Mouse (Mus musculus) intestine, embryonic 14.5 days (tissue): ENCODE data around the gene Tyms. TPM values are rescaled to one million over a fixed set of nuclear protein-coding genes. Genes with fewer than 3 reads are reported as not detected.

ENCODE experiments used
- ATAC-seq: fragments of 200-750 bp; cut with Nextera tagmentation; replicated peaks from 2 replicates; pipeline ENCODE4 v1.8.0; 2017; ENCODE audit warnings: low read depth, moderate number of reproducible peaks, moderate TSS enrichment, moderate library complexity; ENCODE audit not compliant: low FRiP score, low TSS enrichment
- DNase-seq: peaks from one replicate; pipeline ENCODE4 v3.0.0-alpha.2; 2018; ENCODE audit warnings: low spot score
- H3K27ac ChIP-seq: fragments of 300-500 bp; sonication (generic); 2 replicates; pipeline ENCODE4 v1.5.1; 2014; ENCODE audit warnings: low read depth, mild to moderate bottlenecking, control low read depth
- H3K27me3 ChIP-seq: fragments of 300-500 bp; sonication (generic); replicated peaks from 2 replicates; pipeline ENCODE4 v1.6.1; 2014; ENCODE audit warnings: low read length, control low read depth; ENCODE audit not compliant: control insufficient read depth, insufficient read depth
- H3K36me3 ChIP-seq: fragments of 300-500 bp; sonication (generic); 2 replicates; pipeline ENCODE4 v1.6.1; 2014; ENCODE audit warnings: low read length, control low read depth; ENCODE audit not compliant: control insufficient read depth, insufficient read depth
- H3K4me1 ChIP-seq: fragments of 300-500 bp; sonication (generic); replicated peaks from 2 replicates; pipeline ENCODE4 v1.6.1; 2014; ENCODE audit warnings: low read length, control low read depth, mixed read lengths; ENCODE audit not compliant: control insufficient read depth, insufficient read depth
- H3K4me2 ChIP-seq: fragments of 300-500 bp; sonication (generic); 2 replicates; pipeline ENCODE4 v1.6.1; 2014; ENCODE audit warnings: low read length
- H3K4me3 ChIP-seq: fragments of 300-500 bp; sonication (generic); 2 replicates; pipeline ENCODE4 v1.5.1; 2014; ENCODE audit warnings: low read depth, low read length, control low read depth, mixed read lengths
- H3K9ac ChIP-seq: fragments of 300-500 bp; sonication (generic); 2 replicates; pipeline ENCODE4 v1.6.1; 2014; ENCODE audit warnings: mild to moderate bottlenecking, low read length
- H3K9me3 ChIP-seq: fragments of 300-500 bp; sonication (generic); 2 replicates; pipeline ENCODE4 v1.6.1; 2016; ENCODE audit warnings: low read length, control low read depth; ENCODE audit not compliant: control insufficient read depth
- WGBS: fragments of 180-500 bp; shearing (Covaris S2); extraction: QIAGEN DNeasy Blood & Tissue Kit; methylation state at CpG from one replicate; pipeline ENCODE4 v1.1.7; 2014; 5-methylcytosine and 5-hydroxymethylcytosine counted together
- polyA plus RNA-seq: library from polyadenylated mRNA; unstranded; fragments of >200 nt; fragmentation: Nextera tagmentation; extraction: Ambion mirVana; gene quantifications from 2 replicates; pipeline ENCODE4 v1.2.1, GENCODE M21; 2014

Gene Tyms
- polyA plus RNA-seq, 1 experiment from 2014 or later: 286 TPM

GRCm38 (mm10) chr5:30112533-30113068 lies 39.2 kb upstream of the Tyms start:
- Histone ChIP-seq H3K36me3 (0 out of 2 replicates have a peak, but pooled peaks cover under 1% of the 10 kb centered on the region), H3K4me2 (no peak overlapping the region), H3K27ac (no peak overlapping the region), H3K27me3 (peaks cover 36% of the 10 kb centered on the region), H3K4me3 (no peak overlapping the region), H3K4me1 (peaks cover 23% of the 10 kb centered on the region), H3K9ac (no peak overlapping the region), H3K9me3 (no peaks in the 10 kb centered on the region)
- ATAC-seq: no peak
- 83% methylated on average over 3 of the region's 3 CpGs for WGBS
- DNase-seq: no peak

- H3K27me3 ChIP-seq: peaks cover 44% of the 10 kb centered on the region
- no peaks in the 10 kb centered on the region for H3K36me3 ChIP-seq
- 74% methylated on average over 3 of the region's 3 CpGs for WGBS
- H3K9ac ChIP-seq: no peak overlapping the region
- ATAC-seq (no peak), DNase-seq (no peak)
- H3K27ac ChIP-seq: no peak overlapping the region
- no peak overlapping the region for H3K4me2 ChIP-seq
- peaks cover 26% of the 10 kb centered on the region for H3K4me1 ChIP-seq
- H3K9me3 ChIP-seq: no peaks in the 10 kb centered on the region
- H3K4me3 ChIP-seq: no peak overlapping the region
These were observed 38.4 kb upstream of the Tyms start for GRCm38 (mm10) chr5:30111771-30112170.

- 0 out of 2 replicates have a peak overlapping the region, but pooled peaks have one; percentile 7 for H3K9ac ChIP-seq
- no peaks in the 10 kb centered on the region for H3K9me3 ChIP-seq
- WGBS: 1% methylated on average over 18 of the region's 18 CpGs
- H3K36me3 ChIP-seq: no peaks in the 10 kb centered on the region
- ATAC-seq (peak; percentile 28), DNase-seq (peak; percentile 82)
- peaks cover 50% of the 10 kb centered on the region for H3K27me3 ChIP-seq
- peak overlapping the region; percentile 47 for H3K4me2 ChIP-seq
- H3K27ac ChIP-seq: 0 out of 2 replicates have a peak overlapping the region, but pooled peaks have one; percentile 16
- H3K4me3 ChIP-seq: 0 out of 2 replicates have a peak overlapping the region, but pooled peaks have one; percentile 8
- peaks cover 26% of the 10 kb centered on the region for H3K4me1 ChIP-seq
These were observed 37.7 kb upstream of the Tyms start for GRCm38 (mm10) chr5:30111126-30111525.

- 12% methylated on average over 22 of the region's 22 CpGs for WGBS
- DNase-seq (peak; percentile 64), ATAC-seq (no peak)
- 0 out of 2 replicates have a peak overlapping the region, but pooled peaks have one; percentile 8 for H3K4me3 ChIP-seq
- no peaks in the 10 kb centered on the region for H3K9me3 ChIP-seq
- peaks cover 28% of the 10 kb centered on the region for H3K4me1 ChIP-seq
- peaks cover 53% of the 10 kb centered on the region for H3K27me3 ChIP-seq
- H3K36me3 ChIP-seq: no peaks in the 10 kb centered on the region
- peak overlapping the region; percentile 47 for H3K4me2 ChIP-seq
- H3K27ac ChIP-seq: peak overlapping the region; percentile 16; the same call in 1 of the 2 replicates
- 0 out of 2 replicates have a peak overlapping the region, but pooled peaks have one; percentile 7 for H3K9ac ChIP-seq
These were observed 37.1 kb upstream of the Tyms start for GRCm38 (mm10) chr5:30110371-30111060.

- H3K4me1 ChIP-seq: peaks cover 31% of the 10 kb centered on the region
These were observed 36.5 kb upstream of the Tyms start for GRCm38 (mm10) chr5:30109899-30110298.

GRCm38 (mm10) chr5:30108233-30108632 lies 34.8 kb upstream of the Tyms start:
- Histone ChIP-seq H3K4me2 (no peak overlapping the region), H3K27me3 (peaks cover 57% of the 10 kb centered on the region), H3K27ac (no peak overlapping the region), H3K9me3 (no peaks in the 10 kb centered on the region), H3K9ac (no peak overlapping the region), H3K4me3 (no peak overlapping the region), H3K4me1 (peaks cover 29% of the 10 kb centered on the region), H3K36me3 (no peaks in the 10 kb centered on the region)
- WGBS: 84% methylated on average over 6 of the region's 6 CpGs
- ATAC-seq: no peak
- peak; percentile 50 for DNase-seq

More at GRCm38 (mm10) chr5:30109899-30110298, 36.5 kb upstream of the Tyms start:
- WGBS: 55% methylated on average over 2 of the region's 2 CpGs
- Histone ChIP-seq H3K9ac (no peak overlapping the region), H3K36me3 (no peaks in the 10 kb centered on the region), H3K4me2 (peak overlapping the region; percentile 47), H3K4me3 (no peak overlapping the region), H3K27me3 (peaks cover 53% of the 10 kb centered on the region), H3K27ac (peak overlapping the region; percentile 16; the same call in 1 of the 2 replicates), H3K9me3 (no peaks in the 10 kb centered on the region)
- no peak for DNase-seq
- ATAC-seq: no peak

GRCm38 (mm10) chr5:30107611-30108041 lies 34.2 kb upstream of the Tyms start:
- no peak overlapping the region for H3K4me2 ChIP-seq
- peaks cover 29% of the 10 kb centered on the region for H3K4me1 ChIP-seq
- H3K27ac ChIP-seq: no peak overlapping the region
- H3K4me3 ChIP-seq: no peak overlapping the region
- no peaks in the 10 kb centered on the region for H3K9me3 ChIP-seq
- peaks cover 52% of the 10 kb centered on the region for H3K27me3 ChIP-seq
- H3K36me3 ChIP-seq: no peaks in the 10 kb centered on the region
- 20% methylated on average over 5 of the region's 5 CpGs for WGBS
- no peak for ATAC-seq
- peak; percentile 52 for DNase-seq
- no peak overlapping the region for H3K9ac ChIP-seq

GRCm38 (mm10) chr5:30107186-30107585 lies 33.8 kb upstream of the Tyms start:
- no peak overlapping the region for H3K9ac ChIP-seq
- H3K4me2 ChIP-seq: no peak overlapping the region
- H3K4me3 ChIP-seq: no peak overlapping the region
- no peaks in the 10 kb centered on the region for H3K36me3 ChIP-seq
- H3K27ac ChIP-seq: no peak overlapping the region
- peaks cover 52% of the 10 kb centered on the region for H3K27me3 ChIP-seq
- WGBS: 12% methylated on average over 7 of the region's 7 CpGs
- no peaks in the 10 kb centered on the region for H3K9me3 ChIP-seq
- H3K4me1 ChIP-seq: peaks cover 29% of the 10 kb centered on the region
- DNase-seq: peak; percentile 47
- no peak for ATAC-seq
